Mouse (Mus musculus) CD4-positive helper T cell, adult 2 months (primary cell): ENCODE data around the gene Klhl8.

Experiments
- DNase-seq: peaks from one replicate; pipeline ENCODE4 v3.0.0-alpha.2; 2012; ENCODE audit warnings: low read depth, missing footprints, low spot score

Gene Klhl8

DNA sequence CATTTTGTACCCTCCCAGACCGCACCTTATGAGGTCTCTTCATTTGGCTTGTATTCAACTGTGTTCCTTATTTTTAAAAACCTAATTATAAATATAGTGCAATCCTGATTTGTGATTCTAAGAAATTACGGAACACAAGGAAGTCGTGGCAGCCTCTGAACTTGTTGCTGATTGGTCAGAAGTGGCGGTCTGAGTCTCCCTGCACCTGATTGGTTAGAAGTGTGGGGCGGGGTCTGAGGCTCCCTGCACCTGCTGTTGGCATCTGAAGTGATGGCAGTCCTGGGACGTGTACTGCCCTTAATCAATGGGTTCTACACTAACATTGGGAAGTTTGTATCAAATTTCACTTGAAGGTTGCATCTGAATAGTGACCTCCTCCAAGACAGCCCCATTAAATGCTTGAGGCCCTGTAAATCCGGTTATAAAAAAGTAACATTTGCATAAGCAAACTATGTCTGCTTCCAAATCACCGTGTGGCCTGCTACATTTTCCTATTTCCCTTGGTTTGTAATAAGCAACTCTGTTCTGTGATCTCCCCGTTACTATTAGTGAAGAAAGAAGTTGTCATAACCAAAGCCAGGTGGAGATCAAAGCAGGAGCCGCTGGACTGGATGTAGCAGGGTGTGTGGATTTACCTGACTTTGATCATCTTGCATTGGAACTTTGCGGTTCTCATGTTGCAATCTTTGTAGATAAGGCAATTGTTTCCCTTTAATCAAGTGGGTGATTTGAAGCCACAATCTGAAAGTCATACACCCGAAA lies 5.7 kb upstream of the Klhl8 start:
- peak; percentile 32 for DNase-seq

GRCm38 (mm10) chr5:103914335-103915226 lies 3.5 kb upstream of the Klhl8 start:
- DNase-seq, result no peak

DNA sequence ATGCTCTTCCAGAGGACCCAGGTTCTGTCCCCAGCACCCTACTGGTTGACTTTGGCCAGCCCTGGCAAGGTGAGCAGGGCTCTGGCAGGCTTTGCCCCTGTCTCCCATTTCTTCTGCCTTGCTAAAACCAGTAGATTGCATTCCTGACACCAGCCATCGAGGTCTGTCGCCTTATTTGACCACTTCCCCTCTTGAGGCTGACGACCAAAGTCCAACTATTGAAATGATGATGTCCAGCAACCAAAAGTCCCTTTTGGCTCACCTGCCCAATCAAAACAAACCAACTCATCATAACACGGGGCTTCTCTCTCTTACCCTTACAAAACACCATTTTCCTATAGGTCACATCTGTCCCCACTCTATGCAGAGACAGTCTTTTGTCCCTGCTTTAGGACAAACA lies 2.1 kb upstream of the Klhl8 start:
- DNase-seq, result no peak

DNA sequence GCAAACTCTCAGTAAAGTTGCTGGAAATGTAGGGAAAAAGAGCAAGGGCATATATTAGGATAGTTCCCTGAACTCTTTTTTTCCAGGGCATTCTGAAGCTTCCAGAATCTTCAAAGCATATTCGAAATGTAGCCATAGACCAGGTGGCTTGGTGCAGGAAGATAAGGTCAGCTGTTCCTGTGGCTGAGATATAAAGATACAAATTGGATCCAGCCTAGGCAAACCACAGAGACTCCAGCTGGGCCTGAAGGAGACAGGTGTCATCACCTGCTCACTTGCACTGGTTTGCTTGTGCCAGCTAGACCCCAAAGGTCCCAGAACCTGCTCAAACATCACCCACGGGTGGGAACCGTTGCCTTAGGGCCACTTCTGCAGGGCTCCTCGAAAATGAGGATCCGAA lies 496 bp upstream of the Klhl8 start:
- no peak for DNase-seq

- no peak for DNase-seq
Observed at GRCm38 (mm10) chr5:103910156-103910555, 903 bp downstream of the Klhl8 start.

DNA sequence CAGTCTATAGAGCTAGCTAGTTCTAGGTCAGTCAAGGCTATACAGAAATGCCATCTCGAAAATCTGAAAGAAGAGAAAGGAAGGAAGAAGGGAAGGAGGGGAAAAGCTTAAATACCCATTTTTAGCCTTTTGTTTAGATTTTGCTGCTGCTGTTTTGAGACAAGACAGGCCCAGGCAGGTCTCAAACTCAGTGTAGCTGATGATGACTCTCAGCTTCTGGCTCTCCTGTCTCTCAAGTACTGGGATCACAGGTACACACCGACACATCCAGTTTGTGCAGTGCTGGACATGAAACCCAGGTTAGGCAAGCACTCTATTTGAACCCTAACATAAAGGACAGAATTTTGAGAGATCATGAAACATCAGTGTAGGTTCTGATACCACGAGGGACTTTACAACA lies 1.6 kb downstream of the Klhl8 start:
- DNase-seq, result no peak

DNA sequence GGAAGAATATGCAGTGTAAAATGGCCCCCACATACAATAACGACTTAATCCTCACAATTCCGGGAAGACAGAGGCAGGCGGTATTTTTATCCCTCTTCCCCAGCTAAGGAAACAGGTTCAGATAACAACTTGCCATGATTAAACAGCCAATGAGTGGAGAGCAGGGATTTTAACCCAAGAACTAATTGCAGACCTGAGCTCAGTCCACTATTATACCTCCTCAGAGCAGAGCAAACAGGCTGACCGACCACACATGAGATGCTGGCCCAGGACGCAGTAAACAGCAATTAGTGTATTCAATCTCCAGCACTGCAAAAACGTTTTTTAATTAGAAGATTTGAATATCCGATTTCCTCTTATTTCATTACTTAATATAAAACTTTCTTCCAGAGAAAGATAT lies 2.2 kb downstream of the Klhl8 start:
- DNase-seq, result no peak

DNA sequence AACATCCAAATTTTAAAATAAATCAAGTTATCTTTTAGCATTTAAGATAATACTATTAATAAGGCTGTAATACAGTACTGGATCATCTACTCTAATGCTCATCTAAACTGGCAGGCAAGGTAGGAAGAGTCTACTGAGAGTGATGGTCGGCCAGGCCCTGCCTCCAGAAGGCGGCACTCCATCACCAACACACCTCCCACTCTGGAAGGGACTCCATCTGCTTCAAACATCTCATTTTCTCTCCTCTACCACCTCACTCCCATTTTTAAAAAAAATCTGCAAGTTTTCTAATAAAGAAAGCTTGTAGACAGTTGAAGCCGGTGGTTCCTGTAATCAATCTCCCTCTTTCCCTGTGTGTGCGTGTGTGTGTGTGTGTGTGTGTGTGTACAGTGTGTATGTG lies 3.2 kb downstream of the Klhl8 start:
- DNase-seq, result no peak

DNA sequence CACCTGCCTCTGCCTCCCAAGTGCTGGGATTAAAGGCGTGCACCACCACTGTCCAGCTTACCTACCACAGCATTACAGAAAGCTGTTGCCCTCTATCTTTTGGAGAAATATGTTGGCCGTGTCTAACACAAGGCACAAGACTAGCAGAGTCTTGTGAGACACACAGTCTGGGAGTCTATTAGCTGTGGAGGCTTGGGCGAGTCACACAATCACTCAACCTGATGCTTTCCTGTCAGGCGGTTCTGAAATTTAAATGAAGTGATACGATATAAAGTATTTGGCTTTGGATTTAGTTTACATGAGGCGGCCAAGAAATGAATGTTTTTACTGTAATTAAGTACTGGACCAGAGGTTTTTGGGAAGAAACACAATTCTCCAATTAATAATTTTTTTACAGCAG lies 4.9 kb downstream of the Klhl8 start:
- DNase-seq, result no peak

GRCm38 (mm10) chr5:103898310-103898709 lies 12.7 kb downstream of the Klhl8 start:
- no peak for DNase-seq

DNA sequence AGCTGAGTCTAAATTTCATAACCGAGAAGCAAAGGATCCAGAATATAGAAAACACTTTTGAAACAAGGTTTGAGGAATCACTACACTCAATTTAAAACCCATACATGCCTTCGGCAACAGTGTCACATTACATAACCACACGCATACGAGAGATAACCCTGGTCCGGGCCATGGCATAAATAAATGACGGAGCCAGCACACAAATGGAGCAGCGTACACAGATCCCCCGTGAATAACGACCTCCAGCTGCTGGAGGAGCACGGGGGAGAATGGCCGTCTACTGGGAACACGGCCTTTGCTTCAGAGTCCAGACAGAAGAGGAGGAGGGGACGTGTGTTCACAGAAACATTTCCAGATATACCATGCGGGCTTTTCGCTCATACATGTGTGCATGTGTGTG lies 21.3 kb downstream of the Klhl8 start:
- DNase-seq, result no peak

DNA sequence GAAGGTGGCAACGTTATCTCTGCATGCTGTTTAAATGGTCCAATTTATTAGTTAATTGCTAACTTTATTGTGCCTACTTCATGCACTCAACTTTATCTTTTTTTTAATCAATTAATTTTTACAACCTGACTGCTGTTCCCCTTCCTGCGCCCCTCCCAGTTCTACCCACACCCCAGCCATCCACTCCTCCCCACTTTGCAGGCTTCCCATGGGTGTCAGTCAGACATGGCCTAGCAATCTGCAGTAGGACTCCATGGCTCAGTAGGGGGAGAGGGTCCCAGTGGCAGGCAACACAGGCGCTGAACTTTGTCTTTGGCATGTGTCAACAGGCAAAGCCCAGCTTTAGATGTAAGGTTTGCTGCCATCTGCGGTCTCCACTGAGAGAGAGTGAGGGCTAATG lies 47.3 kb downstream of the Klhl8 start:
- DNase-seq, result no peak

DNA sequence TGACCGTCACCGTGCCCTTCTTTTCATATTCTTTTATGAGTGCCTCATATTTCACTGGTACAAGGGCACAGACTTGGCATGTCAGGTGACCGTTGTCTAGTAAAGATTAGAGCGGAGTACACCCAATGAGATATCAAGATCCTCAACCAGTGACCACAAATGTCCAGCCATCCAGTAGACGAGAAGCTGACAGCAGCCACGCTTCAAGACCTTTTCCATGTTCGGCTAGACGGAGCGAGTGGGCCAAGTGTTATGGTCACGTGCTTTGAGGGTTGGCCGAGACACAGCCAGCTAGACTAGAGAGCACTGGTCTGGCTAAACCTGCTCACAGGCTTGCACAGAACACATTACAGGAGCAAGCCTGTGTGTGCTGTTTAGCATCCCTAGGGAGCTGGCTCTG lies 50.4 kb downstream of the Klhl8 start:
- DNase-seq, result no peak

GRCm38 (mm10) chr5:103857151-103857550 lies 53.9 kb downstream of the Klhl8 start:
- no peak for DNase-seq

DNA sequence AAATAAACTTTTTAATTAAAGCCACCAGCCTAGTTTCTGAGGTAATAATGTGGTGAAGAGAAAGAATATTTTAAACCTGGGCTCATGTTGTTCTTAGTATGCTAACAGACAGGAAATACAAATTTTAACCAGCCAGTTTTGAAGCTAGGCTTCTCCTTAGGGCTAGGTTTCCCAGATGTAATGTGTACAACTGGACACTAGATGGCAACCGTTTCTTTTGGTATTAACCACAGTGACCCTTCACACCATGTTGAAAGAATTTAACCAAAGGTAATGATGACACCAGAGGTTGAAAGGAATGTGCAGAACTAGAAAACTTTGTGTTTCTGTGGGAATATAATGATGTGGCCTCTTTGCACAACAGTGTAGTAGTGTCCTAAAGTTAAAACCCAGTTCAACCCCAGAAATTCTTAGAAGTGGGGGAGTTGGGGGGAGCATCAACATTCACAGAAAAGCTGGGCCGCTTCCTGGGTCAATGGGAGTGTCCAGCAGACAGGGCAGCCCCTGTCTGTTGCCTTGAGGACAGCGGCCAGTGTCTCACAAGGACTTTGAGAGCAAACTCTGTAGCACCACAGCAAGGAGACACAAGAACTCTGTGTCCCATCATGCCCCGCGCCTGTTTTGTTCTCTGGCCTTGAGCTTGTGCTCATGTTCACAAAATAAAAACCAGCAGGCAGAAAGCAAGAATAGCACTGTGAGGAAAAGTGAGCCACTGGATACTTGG lies 54.6 kb downstream of the Klhl8 start:
- DNase-seq, result peak; percentile 43

- no peak for DNase-seq
Observed at GRCm38 (mm10) chr5:103855483-103856211, 55.4 kb downstream of the Klhl8 start.

- no peak for DNase-seq
Observed at GRCm38 (mm10) chr5:103854807-103855194, 56.3 kb downstream of the Klhl8 start.

GRCm38 (mm10) chr5:103854041-103854806 lies 56.8 kb downstream of the Klhl8 start:
- no peak for DNase-seq

DNA sequence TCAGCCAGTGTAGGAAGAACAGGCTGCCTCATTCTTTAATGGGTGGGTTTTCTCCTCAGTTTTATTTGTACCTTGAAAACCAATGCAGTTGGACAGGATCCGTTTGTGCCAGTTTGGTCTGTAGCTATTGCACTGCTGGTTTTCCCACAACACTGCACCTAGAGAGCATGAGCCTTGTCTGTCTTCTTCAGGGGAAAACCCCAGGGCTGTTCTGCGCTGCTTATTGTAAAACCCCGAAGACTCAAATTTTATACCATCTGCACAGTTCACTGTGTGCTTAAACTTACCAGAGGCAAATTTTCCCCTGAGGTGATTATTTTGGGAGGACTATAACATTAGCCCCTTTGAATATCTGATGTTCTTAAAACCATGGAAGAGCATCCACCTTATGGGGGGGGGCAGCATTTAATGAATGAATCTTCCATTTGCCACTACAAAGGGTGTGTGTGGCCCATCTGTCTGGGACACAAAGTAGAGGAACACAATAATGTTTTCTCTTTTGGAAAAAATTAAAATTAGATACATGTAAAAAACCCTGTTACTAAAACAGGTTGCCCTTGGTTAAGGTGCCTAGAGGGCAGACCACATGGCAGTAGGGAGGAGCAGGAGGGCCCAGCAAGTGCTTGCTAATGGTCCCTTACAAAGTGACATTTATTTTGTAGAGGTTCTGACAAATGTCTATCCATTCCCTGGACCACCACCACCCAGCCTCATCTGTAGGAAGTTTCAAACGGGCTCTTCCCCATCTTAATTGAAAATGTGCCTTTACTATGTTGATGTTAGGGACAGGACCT lies 58.1 kb downstream of the Klhl8 start:
- DNase-seq, result no peak

- no peak for DNase-seq
Observed at GRCm38 (mm10) chr5:103848546-103848945, 62.5 kb downstream of the Klhl8 start.
